Mouse (Mus musculus): ENCODE measurements around the gene Stk19. TPM values are rescaled to one million over a fixed set of nuclear protein-coding genes. Genes with fewer than 3 reads are reported as not detected.

Stk19 gene
- 30.8 and 30.9 TPM in 2 replicates for polyA plus RNA-seq (2016; fragmentation: Nextera tagmentation; extraction: Ambion mirVana)

DNA sequence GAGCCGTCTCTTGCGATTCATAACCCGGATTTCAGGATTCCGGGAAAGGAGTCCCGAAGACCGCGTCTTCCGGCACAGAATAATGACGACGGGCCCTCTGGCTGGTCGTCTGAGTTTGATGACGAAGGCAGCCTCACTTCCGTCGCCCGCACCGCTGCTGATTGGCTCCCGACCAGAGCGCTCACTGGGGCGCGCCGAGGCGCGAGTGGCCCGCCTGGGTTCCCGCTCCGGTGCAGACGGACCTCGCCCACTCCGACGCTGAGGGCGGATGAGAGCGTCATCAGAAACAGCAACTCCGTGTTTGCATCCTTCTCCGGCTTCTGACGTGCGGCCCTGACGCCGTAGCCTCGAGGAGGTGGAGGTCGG is at the start of gene Stk19, which contains the start of gene Dxo:
TSS of gene Stk19 (minus strand) at position 90 of the 366 bp plus-strand sequence.
TSS of gene Dxo (plus strand) at position 164 of the 366 bp plus-strand sequence.
- peak; percentile 91 for ATAC-seq (ENCODE audit: low FRiP score, low read depth)
- Histone ChIP-seq H3K4me2 (replicated peaks) (peak within 1 kb of the TSS; percentile 100), H3K9me3 (no peaks in the 10 kb centered on the region), H3K27me3 (replicated peaks) (no peaks in the 10 kb centered on the region), H3K9ac (peak within 1 kb of the TSS; percentile 75), H3K4me3 (peak within 1 kb of the TSS; percentile 81), H3K36me3 (peaks cover 52% of the 10 kb centered on the region), H3K4me1 (peaks cover 26% of the 10 kb centered on the region), H3K27ac (peak within 1 kb of the TSS; percentile 37; the same call in 1 of the 2 replicates)
- under 1% methylated on average over 40 of the region's 40 CpGs for WGBS

DNA sequence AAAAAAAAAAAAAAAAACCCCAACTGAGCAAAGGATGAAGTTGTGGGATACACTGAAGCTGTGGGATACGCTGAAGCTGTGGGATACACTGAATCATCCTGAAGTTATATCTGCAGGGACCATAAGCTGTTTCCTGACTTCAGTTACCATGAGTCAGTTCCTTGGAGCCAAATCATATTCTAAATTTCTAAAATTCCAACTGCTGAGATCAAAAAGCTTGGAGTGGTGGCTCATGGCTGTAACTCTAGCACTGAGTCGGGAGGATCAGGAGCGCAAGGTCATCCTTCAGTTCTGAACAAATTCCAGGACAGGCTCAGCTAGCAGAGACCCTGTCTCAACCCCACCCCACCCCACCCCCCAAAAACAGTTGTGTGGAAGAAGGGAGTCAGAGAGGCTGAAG is 48.9 kb upstream of the Stk19 start:
- Histone ChIP-seq H3K9me3 (no peaks in the 10 kb centered on the region), H3K27ac (no peak overlapping the region), H3K4me3 (no peak overlapping the region), H3K9ac (no peak overlapping the region), H3K4me2 (replicated peaks) (no peak overlapping the region), H3K4me1 (no peaks in the 10 kb centered on the region), H3K36me3 (no peaks in the 10 kb centered on the region), H3K27me3 (replicated peaks) (peaks cover 8% of the 10 kb centered on the region)
- no peak for ATAC-seq (ENCODE audit: low FRiP score, low read depth)
- 84% methylated on average over 3 of the region's 3 CpGs for WGBS

DNA sequence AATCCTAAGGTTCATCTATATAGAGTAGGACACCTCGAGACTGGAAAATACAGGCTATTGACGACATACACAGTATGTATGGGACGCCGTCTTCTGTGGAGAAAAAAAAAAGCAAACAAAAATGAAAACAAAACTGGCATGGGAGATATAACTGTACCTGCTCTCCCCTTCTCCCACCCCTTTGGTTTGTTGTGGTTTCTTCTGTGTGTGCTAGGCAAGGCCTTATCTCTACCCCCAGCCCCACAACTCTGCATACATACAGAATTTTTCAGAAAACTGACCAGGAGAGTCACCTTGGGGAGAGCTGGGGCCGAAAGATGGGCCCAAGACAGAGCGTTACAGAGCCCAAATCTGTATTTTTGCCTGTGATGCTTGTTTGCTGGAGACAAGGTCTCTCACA is 48.0 kb upstream of the Stk19 start:
- ATAC-seq (ENCODE audit: low FRiP score, low read depth) = no peak
- Histone ChIP-seq H3K36me3 (no peaks in the 10 kb centered on the region), H3K4me2 (replicated peaks) (no peak overlapping the region), H3K4me1 (no peaks in the 10 kb centered on the region), H3K9me3 (no peaks in the 10 kb centered on the region), H3K27ac (no peak overlapping the region), H3K4me3 (no peak overlapping the region), H3K27me3 (replicated peaks) (peaks cover 8% of the 10 kb centered on the region), H3K9ac (no peak overlapping the region)
- WGBS = 87% methylated on average over 6 of the region's 6 CpGs

DNA sequence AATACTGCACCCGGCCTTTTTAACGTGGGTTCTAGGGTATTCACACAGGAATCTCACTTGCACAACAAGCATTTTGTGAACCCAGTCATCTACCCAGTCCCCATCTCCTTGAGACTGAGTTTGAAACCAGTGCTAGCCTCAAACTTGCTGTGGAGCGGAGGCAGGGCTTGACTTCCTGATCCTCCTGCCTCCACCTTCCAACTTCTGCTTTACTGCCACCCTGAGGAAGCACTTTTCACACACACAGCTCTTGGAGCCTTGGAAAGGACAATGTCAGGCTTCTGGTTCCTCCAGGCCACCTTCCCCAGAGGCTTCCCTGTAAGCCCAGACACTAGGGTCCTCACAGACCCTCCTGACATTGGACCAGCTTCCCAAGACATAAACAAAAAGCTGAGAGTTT is 46.6 kb upstream of the Stk19 start:
- no peaks in the 10 kb centered on the region for H3K36me3 ChIP-seq
- no peak overlapping the region for H3K27ac ChIP-seq
- H3K9ac ChIP-seq = no peak overlapping the region
- no peaks in the 10 kb centered on the region for H3K9me3 ChIP-seq
- ATAC-seq (ENCODE audit: low FRiP score, low read depth) = no peak
- no peaks in the 10 kb centered on the region for H3K4me1 ChIP-seq
- H3K27me3 ChIP-seq (replicated peaks) = peaks cover 8% of the 10 kb centered on the region
- no peak overlapping the region for H3K4me3 ChIP-seq
- WGBS = 66% methylated on average over 3 of the region's 3 CpGs
- H3K4me2 ChIP-seq (replicated peaks) = no peak overlapping the region

DNA sequence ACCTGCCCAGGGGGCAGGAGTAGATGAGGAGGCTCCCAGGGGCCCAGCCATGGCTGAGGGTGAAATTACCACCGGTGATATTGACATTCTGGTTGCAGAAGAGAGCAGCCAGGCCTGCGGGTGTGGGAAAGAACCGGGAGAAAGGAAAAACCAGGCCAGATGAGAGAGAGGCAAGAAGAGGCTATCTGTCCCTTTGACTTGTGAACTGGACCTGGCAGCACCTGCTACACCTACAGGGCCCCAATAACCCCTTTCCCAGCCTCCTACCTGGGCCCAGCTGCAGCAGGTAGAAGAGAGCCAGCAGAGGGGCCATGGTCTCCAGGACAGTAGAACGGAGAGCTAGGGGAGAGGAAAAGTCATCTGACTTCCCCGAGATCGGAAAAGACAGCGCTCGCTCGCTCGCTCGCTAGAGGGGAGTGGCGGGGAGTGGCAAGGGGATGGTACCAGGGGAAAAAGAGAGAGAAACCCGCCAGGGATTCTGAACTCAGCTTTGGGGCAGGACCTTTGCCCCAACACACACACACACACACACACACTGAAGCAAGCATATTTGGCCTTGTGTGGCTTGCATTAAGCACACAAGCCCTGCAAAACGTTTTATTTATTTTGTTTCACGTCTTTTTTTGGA is 45.1 kb upstream of the Stk19 start, which contains the start of gene Gm20547:
TSS of gene Gm20547 (minus strand) at position 360 of the 628 bp plus-strand sequence.
- H3K4me1 ChIP-seq = no peaks in the 10 kb centered on the region
- H3K9me3 ChIP-seq = no peaks in the 10 kb centered on the region
- no peak within 1 kb of the TSS for H3K4me3 ChIP-seq
- H3K4me2 ChIP-seq (replicated peaks) = peak within 1 kb of the TSS; percentile 37
- WGBS = 9% methylated on average over 15 of the region's 15 CpGs
- 0 out of 2 replicates have a peak within 1 kb of the TSS, but pooled peaks have one; percentile 21 for H3K9ac ChIP-seq
- H3K36me3 ChIP-seq = no peaks in the 10 kb centered on the region
- no peak within 1 kb of the TSS for H3K27ac ChIP-seq
- H3K27me3 ChIP-seq (replicated peaks) = peaks cover 8% of the 10 kb centered on the region
- no peak for ATAC-seq (ENCODE audit: low FRiP score, low read depth)

DNA sequence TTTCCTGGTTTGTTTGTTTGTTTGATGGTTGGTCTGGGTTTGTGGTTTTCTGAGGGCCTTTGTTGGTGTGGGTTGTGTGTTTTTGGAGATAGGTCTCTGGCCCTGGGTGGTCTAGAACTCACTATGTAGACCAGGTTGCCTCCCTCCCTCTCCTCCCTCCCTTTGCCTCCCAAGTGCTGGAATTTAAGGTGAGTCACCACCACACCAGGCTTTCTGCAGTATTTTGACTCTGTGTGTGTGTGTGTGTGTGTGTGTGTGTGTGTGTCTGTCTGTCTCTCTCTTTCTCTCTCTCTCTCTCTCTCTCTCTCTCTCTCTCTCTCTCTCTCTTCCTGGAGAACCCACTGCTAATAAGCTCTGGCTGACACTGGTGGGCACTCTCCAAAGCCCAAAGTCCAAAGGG is 44.4 kb upstream of the Stk19 start:
- H3K4me3 ChIP-seq = no peak overlapping the region
- H3K9ac ChIP-seq = no peak overlapping the region
- no peaks in the 10 kb centered on the region for H3K36me3 ChIP-seq
- no peak overlapping the region for H3K4me2 ChIP-seq (replicated peaks)
- no peak for ATAC-seq (ENCODE audit: low FRiP score, low read depth)
- peaks cover 8% of the 10 kb centered on the region for H3K27me3 ChIP-seq (replicated peaks)
- H3K9me3 ChIP-seq = no peaks in the 10 kb centered on the region
- no peak overlapping the region for H3K27ac ChIP-seq
- no peaks in the 10 kb centered on the region for H3K4me1 ChIP-seq

DNA sequence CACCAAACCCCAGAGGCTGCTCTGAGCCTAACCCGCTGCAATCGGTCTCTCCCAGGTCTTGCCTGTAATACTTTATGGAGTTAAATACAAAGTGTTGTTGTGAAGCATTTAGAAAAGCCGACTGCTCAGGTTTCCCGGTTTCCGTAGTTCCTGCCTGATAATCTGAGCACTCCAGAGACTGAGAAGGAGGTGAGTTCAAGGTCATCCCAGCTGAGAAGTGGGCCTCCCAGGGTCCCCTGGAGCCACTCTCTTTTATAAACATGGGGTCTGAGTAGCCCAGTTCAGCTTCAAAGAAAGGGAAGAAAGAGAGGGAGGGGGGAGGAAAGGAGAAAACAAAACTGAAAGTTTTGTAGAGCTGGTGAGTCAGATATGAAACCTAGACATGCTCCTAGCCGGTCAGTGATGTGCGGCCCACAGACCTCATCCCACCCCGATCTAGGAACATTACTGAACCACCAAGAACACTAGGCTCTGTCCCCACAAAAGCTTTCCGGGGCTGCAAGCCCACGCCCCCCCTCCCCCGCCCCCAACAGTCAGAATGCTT is 42.7 kb upstream of the Stk19 start, which contains the start of gene Zbtb12:
TSS of gene Zbtb12 (plus strand) at position 148 of the 544 bp plus-strand sequence.
- Histone ChIP-seq H3K9ac (no peak within 1 kb of the TSS), H3K9me3 (no peaks in the 10 kb centered on the region), H3K36me3 (no peaks in the 10 kb centered on the region), H3K4me2 (replicated peaks) (no peak within 1 kb of the TSS), H3K27me3 (replicated peaks) (peaks cover 8% of the 10 kb centered on the region), H3K4me1 (no peaks in the 10 kb centered on the region), H3K4me3 (no peak within 1 kb of the TSS), H3K27ac (no peak within 1 kb of the TSS)
- no peak for ATAC-seq (ENCODE audit: low FRiP score, low read depth)
- 73% methylated on average over 11 of the region's 11 CpGs for WGBS

DNA sequence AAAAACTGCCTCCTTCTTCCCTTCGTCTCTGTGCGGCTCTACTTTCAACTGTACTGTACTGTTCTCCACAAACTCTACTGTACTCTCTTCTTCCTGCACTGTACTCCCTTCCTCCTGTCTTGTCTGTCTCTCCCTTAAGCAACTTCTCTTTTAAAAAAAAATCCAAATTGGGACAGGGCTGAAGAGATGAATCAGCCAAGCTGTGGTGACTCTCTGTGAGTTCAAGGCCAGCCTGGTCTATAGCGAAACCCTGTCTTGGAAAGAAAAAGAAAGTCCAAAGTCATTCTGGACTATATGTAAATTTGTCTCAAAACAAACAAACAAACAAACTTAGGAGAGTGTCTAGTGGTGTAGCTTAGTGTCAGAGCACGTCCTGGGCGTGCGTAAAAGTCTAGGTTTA is 37.6 kb upstream of the Stk19 start:
- H3K9ac ChIP-seq = no peak overlapping the region
- 94% methylated on average over 6 of the region's 6 CpGs for WGBS
- no peaks in the 10 kb centered on the region for H3K9me3 ChIP-seq
- no peak overlapping the region for H3K4me3 ChIP-seq
- ATAC-seq (ENCODE audit: low FRiP score, low read depth) = no peak
- no peaks in the 10 kb centered on the region for H3K27me3 ChIP-seq (replicated peaks)
- H3K4me2 ChIP-seq (replicated peaks) = no peak overlapping the region
- H3K4me1 ChIP-seq = no peaks in the 10 kb centered on the region
- no peak overlapping the region for H3K27ac ChIP-seq
- no peaks in the 10 kb centered on the region for H3K36me3 ChIP-seq

DNA sequence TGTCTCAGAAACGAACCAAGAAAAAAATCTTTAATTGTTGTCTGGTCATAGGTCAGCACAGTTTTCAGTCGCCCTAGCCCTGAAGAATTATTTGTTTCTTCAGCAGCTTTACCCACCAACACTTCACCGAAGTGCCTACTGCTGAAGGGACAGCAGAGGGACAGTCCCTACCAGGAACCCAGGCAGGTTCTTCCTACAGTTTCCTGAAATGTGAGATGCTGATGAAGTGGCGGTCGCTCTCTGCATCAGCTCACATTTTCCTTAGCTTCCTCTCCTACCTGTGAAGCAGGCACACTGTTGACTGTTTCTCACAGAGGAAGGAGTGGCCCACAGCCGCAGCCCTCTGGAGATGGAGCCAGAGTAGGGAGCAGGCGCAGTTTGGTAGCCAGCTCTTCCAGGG is 29.2 kb upstream of the Stk19 start:
- H3K9ac ChIP-seq = no peak overlapping the region
- no peaks in the 10 kb centered on the region for H3K27me3 ChIP-seq (replicated peaks)
- H3K36me3 ChIP-seq = no peaks in the 10 kb centered on the region
- 69% methylated on average over 7 of the region's 7 CpGs for WGBS
- no peak overlapping the region for H3K4me3 ChIP-seq
- no peak for ATAC-seq (ENCODE audit: low FRiP score, low read depth)
- H3K9me3 ChIP-seq = no peaks in the 10 kb centered on the region
- H3K4me2 ChIP-seq (replicated peaks) = no peak overlapping the region
- H3K4me1 ChIP-seq = no peaks in the 10 kb centered on the region
- H3K27ac ChIP-seq = no peak overlapping the region

DNA sequence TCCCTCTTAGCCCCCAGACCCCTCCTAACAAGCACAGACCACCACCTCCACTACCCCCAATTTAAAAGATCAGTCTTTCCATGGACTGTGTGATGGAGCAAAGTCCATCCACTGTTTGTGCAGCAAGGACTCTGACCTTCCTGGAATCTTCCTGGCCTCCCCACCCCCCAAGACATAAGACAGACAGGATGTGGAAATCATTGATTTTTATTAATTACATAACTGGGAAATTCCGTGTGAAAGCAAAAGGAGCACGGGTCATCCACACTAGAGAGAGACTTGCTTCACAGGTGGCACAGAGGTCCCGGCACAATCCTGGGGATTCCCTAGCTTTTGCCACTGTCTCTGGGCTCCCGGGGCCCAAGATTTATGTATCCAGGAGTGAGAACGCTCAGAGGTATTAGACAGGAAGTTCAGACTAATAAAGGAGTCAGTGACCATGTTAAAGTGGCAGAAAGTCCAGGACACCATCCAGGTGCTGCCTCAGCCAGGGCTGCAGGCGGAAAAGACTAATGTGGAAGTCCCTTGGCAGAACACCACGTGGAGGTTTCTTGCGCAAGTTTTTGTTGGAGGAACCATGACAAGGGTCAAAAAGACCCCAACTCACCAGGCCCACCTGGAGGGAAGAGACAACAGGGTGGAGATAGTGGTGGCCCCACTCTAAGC is 25.8 kb upstream of the Stk19 start, which contains the start of gene Cfb:
TSS of gene Cfb (minus strand) at position 103 of the 666 bp plus-strand sequence.
- H3K9me3 ChIP-seq = no peaks in the 10 kb centered on the region
- H3K4me3 ChIP-seq = no peak within 1 kb of the TSS
- H3K27me3 ChIP-seq (replicated peaks) = no peaks in the 10 kb centered on the region
- no peak within 1 kb of the TSS for H3K4me2 ChIP-seq (replicated peaks)
- 73% methylated on average over 8 of the region's 8 CpGs for WGBS
- ATAC-seq (ENCODE audit: low FRiP score, low read depth) = no peak
- no peaks in the 10 kb centered on the region for H3K4me1 ChIP-seq
- H3K36me3 ChIP-seq = 0 out of 2 replicates have a peak, but pooled peaks cover 2% of the 10 kb centered on the region
- H3K9ac ChIP-seq = no peak within 1 kb of the TSS
- H3K27ac ChIP-seq = no peak within 1 kb of the TSS

DNA sequence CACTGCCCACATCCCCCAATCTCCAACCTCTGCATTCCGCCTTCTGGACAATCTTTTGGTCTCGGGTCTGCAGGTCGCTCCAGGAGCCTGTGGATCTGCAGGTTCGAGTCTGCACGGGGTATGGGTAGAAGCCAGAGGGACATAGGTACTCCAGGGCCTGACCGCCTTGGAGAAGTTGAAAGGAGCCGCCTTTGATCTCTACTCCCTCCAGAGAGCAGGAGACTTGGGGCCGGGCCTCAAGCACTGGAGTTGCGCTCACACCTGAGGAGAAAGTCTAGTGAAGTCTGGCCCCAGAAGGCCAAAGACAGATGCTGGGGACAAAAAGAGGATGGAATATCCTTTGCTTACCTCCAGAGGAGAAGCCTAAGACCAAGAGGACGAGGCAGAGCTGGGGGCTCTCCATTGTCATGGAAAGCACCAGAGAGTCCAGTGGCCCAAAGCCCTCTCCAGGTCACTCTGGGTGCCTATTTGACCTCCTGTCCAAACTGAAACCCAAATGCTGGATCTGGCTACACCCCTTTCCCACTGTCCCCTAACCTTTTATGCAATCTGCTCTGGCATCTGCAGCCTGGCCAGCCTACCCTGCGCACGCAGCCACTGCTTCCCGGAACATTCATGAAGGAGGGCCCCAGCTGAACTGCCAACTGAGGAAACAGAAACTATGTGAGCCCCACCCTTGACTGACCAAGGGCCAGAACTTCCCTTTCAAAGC is 25.1 kb upstream of the Stk19 start:
- 69% methylated on average over 13 of the region's 13 CpGs for WGBS
- no peak for ATAC-seq (ENCODE audit: low FRiP score, low read depth)
- no peaks in the 10 kb centered on the region for H3K4me1 ChIP-seq

DNA sequence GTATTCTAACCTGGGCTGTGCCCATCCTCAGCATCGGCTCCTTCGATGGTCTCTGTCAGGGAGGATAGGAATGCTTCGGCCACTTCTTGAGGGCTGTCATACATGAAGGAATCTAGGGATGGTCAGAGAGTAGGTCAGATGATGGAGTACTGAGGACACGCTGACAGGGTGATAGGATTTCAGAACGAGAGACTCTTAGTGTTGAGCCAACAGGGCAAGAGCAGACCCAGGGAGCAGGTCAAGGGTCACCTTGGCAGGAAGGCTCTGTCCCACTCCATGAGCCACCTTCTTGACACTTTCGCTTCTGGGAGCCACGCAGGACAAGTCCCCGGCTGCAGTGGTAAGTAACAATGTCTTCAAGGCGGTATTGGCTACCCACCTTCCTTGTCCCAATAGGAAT is 23.8 kb upstream of the Stk19 start:
- Histone ChIP-seq H3K9me3 (no peaks in the 10 kb centered on the region), H3K27ac (no peak overlapping the region), H3K36me3 (peaks cover 22% of the 10 kb centered on the region), H3K4me1 (no peaks in the 10 kb centered on the region), H3K9ac (no peak overlapping the region), H3K4me2 (replicated peaks) (no peak overlapping the region), H3K4me3 (no peak overlapping the region), H3K27me3 (replicated peaks) (no peaks in the 10 kb centered on the region)
- 89% methylated on average over 9 of the region's 9 CpGs for WGBS
- no peak for ATAC-seq (ENCODE audit: low FRiP score, low read depth)

More for the DNA sequence above, 25.1 kb upstream of the Stk19 start:
- Histone ChIP-seq H3K27ac (no peak overlapping the region), H3K4me3 (no peak overlapping the region), H3K4me2 (replicated peaks) (no peak overlapping the region), H3K9ac (no peak overlapping the region), H3K9me3 (no peaks in the 10 kb centered on the region), H3K36me3 (peaks cover 9% of the 10 kb centered on the region), H3K27me3 (replicated peaks) (no peaks in the 10 kb centered on the region)

Measured in neural tube, embryonic 12.5 days (tissue).